Mouse (Mus musculus) lung, postnatal 14 days (tissue): Measurements from ENCODE around the gene Scap.
"Not testable (repeated sequence)": the region's sequence is repeated elsewhere in the genome, so short reads cannot be mapped to it uniquely, and the experiment has no call there.

Source experiments
- DNase-seq: peaks from one replicate; pipeline ENCODE4 v3.0.0; 2021

Gene Scap

GRCm38 (mm10) chr9:110333135-110333895 is at the start of gene Scap:
Gene Scap (plus strand): TSS chr9:110333288.
- peak; percentile 98 for DNase-seq

DNA sequence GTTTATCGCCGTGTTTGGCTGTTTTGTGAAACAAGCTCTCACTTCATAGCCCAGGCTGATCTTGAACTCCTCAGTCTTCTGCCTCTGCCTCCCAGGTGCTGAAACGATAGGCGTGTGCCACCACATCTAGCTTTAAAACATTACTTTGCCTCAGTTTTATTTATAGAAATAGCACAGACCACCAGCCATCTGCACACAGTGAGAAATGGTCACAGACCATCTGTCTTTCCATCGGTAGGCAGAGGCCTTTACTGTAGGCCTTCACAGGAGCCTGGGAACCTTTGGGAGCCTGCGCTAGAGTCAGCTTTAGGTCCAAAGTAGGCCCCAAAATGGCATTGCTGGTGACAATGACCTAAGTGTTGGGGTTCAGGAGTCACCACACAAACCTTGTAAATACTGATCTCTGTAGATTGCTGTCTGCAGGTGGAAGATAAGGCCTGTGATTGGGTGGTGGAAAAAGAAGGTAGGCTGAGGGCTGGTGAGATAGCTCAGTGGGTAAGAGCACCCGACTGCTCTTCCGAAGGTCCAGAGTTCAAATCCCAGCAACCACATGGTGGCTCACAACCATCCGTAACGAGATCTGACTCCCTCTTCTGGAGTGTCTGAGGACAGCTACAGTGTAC is 48.9 kb upstream of the Scap start:
- DNase-seq = no peak

DNA sequence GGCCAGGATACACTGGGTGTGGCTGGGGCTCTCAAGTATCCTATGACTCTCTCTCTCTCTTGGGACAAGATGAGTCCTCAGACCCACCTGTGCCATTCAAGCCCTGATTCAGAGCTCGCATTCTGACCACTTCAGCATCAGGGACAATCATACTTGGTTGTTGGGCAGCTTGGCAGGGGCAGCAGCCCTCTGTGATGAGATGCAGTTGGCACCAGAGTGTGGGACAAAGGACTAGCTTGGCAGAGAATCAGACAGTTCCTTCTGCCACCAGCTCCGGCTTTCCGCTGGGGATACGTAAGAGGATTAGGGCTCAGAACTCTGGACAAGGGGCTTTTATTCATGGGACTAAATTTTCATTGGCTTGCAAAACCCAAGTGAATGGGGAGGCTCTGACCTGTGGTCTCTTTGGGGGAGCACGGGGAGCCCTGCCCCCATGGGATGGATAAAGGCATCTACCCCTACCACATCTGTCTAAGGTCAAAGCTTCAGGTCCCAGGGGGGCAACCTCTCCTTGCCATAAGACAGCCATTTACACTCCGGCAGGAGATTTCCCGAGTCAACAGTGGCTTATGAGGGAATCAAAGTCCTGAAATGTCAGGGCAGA is 45.7 kb upstream of the Scap start:
- DNase-seq = no peak

DNA sequence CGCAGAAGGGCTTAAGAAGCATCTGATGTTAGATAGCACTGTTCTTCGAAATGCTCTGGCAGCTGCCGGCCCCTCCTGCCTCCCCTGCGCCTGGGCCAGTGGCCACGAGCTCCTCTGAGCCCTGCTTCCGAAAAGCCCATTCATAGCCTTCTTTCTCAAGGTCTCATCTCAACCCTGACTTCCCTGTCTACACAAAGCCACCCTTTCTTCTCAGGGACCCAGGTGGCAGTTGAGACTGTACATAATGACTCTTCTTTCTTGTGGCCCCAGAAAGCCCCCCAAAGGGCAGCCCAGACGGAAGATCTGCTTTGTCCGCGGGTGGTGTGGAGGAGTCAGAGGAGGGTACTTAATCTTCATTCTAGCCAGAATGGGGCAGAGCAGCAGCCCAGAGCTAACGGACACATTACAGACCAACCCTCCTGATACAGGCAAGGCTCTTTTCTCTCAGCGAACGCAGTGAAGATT is 39.8 kb upstream of the Scap start:
- DNase-seq = no peak

- DNase-seq = no peak
Observed at GRCm38 (mm10) chr9:110293873-110294415, 39.1 kb upstream of the Scap start.

DNA sequence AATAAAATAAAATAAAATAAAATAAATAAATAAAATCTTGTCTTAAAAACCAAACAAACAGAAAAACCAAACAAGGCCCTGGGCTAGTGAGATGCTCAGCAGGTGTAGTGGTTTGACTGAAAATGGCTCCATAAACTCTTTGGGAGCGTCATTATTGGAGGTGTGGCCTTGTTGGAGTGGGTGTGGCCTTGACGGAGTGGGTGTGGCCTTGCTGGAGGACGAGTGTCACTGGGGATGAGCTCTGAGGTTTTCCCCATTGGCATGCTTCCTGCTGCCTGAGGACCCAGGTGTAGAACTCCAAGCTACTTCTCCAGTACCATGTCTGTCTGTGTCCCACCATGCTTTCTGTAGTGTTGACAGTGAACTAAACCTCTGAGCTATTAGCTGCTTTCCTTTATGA is 38.3 kb upstream of the Scap start:
- no peak for DNase-seq

- DNase-seq = peak; percentile 83
Observed at GRCm38 (mm10) chr9:110296867-110297627, 36.0 kb upstream of the Scap start.

DNA sequence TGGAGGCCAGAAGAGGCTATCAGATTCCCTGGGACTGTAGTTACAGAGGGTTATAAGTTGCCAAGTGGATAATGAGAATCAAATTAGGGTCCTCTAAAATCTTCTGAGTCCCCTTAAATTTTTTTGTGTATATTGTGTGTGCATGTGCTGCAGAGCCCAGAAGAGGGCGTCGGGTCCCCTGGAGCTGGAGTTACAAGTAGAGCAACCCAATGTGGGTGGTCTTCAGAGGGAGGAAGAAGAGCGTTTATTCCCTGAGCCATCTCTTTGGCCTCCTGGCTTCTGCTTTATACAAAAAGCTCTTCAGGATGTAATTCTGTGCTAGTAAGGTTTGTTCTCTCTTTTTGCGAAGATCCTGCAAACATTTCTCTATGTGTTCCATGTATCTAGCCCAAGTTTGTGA is 28.6 kb upstream of the Scap start:
- DNase-seq = peak; percentile 7

DNA sequence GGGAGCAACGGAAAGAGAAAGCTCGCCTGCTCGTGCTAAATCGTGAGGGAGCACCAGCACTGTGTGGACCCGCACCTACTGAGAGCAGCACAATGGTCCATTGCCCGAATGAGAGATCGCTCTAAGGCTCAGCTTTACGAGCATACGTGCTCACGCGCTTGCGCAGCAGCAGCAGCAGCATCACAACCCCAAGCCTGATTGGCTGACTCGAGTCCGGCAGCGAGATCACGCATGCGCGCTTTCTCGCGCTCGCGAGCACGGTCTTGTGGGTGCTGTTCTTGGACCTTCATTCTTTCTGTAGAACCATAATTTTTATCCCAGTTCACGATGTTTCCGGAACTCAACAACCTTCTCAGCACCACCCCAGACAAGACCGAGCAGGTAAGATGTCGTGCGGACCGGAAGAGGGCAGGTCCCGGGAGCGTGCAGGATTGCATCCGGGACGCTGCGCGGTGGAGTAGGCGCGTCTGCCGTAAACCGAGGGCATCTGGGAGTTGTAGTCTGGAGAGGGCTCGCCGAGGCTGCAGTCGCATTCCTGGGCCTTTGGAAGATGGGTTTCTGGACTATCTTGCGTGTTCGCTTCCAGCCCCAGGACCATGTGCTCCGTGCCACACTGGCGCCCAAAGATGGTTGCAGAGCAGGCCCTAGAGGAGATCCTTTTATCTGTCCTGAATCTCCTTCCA is 28.0 kb upstream of the Scap start, which contains the start of gene Elp6:
Elp6 (plus strand) TSS at position 205 of the 683 bp plus-strand sequence.
- peak; percentile 87 for DNase-seq

- DNase-seq = no peak
Observed at GRCm38 (mm10) chr9:110306371-110306770, 26.7 kb upstream of the Scap start.

- no peak for DNase-seq
Observed at GRCm38 (mm10) chr9:110314706-110315105, 18.4 kb upstream of the Scap start.

DNA sequence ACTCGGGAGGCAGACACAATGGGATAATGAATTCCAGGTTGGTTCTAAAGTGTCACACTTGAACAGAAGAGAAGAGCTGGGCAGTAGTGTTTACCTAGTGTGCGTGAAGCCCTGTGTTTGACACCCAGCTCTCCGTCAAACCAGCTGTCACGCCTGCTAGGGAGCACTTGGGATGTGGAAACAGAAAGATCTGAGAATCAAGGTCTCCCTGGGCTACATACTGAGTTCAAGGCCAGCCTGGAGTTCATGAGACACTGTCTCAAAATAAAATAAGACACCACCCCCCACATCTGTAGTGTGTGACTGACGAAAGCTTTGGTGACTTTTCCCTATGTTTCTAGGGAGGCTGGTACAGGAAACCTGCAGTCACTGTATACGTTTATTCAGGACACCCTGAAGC is 17.7 kb upstream of the Scap start:
- no peak for DNase-seq

DNA sequence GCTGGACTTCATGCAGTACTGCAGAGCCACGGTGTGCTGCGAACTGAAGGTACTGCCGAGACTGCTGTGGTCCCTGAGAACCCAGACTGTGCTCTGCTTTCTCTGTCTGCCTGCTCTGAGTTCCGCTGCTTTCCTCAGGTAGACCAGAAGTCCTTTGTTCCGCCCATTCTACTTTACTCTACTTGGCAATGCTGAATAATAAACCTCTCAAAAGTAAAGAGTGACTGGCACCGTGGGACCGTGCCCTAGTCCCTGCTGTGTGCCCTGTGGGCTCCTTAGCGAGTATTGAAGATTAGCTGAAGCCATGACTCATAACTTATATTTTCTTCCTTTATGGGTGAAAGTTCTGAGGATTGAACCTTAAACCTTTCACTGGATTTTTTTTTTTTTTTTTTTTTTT is 17.2 kb upstream of the Scap start:
- DNase-seq = no peak

- no peak for DNase-seq
Observed at GRCm38 (mm10) chr9:110316503-110316902, 16.6 kb upstream of the Scap start.

DNA sequence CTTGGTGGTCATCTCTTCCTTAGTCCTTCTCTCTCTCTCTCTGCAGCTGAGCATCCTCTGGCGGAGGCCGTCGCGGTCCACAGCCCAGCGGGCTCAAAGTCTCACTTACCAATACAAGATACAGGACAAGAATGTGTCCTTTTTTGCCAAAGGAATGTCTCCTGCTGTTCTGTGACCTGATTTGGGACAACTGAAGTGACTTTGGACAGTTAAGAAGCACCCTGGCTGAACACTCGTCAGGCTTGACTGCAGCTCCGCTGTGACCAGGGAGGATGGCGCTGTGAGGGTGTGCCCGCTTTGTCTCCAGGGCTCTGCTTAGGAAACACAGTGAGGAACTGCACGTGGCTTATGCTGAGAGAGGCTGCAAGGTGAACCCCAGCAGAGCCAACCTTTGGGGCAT is 12.3 kb upstream of the Scap start:
- DNase-seq = no peak

GRCm38 (mm10) chr9:110322972-110323371 is 10.1 kb upstream of the Scap start:
- no peak for DNase-seq

DNA sequence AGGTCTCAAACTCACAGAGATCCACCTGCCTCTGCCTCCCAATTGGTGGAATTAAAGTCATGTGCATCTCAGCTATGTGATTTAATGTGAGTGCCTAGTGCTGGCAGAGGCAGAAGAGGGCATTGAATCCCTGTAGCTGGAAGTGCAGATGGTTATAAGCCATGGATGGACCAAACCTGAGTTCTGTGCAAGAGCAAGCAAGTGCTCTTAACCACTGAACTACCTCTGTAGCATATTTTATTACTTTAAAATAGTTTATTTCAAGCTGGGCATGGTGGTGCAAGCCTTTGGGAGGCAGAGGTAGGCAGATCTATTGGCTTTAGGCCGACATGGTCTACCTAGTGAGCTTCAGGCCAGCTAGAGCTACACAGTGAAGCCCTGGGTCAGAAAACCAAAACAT is 8.9 kb upstream of the Scap start:
- no peak for DNase-seq

DNA sequence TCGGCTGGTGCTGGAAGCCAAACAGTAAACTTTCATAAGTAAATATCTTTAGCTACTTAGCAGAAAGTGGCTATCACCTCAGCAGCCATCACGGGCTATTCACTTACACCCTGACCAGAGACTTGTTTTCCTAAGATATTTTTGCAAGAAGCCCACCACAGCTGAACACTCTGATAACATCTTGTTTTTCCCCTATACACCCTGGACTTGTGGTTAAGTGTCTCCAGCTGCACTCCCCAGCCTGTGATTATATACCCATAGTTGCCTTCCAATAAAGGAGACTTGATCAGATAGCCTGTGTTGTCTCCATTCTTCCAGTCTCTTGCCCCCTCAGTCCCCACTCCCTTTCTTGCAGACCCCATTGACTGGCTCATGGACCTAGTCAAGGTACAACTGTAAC is 4.9 kb upstream of the Scap start:
- DNase-seq = no peak

DNA sequence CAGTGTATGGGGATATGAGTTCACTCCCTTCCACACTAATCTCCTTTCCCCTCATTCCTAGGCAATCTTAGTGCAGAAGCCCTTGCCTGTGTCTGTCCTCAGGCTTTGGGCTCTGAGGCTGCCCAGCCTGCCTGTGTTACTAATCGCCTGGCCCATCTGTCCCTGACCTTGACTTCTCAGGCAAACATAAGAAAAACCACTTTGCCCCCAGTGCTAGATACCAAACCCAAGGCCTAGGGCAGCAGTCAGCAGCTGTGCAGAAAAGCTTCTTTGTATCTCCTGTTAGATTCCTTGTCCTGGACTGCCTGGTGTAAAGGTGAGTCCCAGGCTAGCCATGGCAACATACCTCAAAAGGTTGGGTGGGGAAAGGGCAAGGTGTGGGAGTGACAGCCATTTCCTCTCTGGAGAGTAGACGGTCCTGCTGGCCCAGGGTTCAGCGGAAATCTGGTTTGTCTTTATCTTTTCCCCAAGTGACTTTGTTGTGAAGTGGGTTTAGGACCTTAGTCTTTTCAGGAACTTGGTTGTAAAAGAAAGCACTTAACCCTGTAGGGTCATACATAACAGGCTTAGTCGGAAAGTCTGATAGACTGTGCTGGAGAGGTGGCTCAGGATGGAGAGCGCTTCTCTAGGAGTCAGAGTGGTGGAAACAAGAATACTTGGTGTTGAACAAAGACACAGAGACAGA is 4.0 kb upstream of the Scap start:
- DNase-seq = no peak

- DNase-seq = no peak
Observed at GRCm38 (mm10) chr9:110329655-110330054, 3.4 kb upstream of the Scap start.

DNA sequence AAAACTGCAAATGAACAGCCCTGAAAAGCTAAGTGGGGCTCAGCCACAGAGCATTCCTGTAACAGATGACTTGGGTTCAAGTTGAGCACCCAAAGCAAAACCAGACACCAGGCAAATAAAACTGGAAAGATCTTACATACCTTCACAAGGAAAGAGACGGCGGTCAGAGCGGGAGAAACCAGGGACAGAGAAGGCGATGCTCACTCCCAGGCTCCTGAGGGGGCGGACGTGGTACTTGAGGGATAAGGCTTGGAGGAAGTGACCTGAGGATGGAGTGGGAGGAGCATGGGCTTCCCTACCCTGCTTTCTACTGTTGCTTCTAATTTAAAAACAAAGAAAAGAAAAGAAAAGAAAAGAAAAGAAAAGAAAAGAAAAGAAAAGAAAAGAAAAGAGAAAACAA is 2.7 kb upstream of the Scap start:
- DNase-seq = no peak

GRCm38 (mm10) chr9:110330913-110331312 is 2.2 kb upstream of the Scap start:
- not testable (repeated sequence) for DNase-seq
